Comparison of ENCODE assay signal across 8 mouse cellular contexts in the genomic region with DNA sequence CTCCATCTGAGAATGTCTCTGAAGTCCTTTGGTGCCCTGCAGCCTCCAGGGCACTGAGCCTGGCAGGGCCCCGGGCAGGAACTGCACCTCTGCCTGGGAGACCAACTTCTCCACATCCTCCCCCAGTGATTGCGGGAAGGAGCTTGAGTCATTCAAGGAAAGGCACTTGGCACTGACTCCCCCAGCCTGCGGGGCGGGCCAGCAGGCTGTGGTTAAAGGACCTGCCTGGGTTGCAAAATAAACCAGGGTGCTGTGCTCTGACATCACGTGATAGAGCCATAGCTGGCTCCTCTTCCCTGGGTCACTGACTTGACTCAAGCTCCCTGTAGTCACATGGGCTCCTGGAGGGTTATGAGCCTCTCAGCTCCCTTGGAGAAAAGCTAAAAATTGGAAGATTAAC.
DNase-seq lines count a peak whose midpoint lies in the region; ATAC-seq and TF ChIP-seq lines count a peak whose summit lies in the region.

No protein-coding gene starts in this region.

- no peak overlapping the region for H3K27ac ChIP-seq in gastrocnemius, adult 2 months
- H3K27ac ChIP-seq in intestine, postnatal 0 days (ENCODE audit: low read depth, low read length): no peak overlapping the region; the same call in 1 of the 2 replicates
- H3K27ac ChIP-seq in limb, embryonic 10.5 days: no peak overlapping the region

- peak; percentile 92 for ATAC-seq in Patski
- peak; percentile 28; the same call in 1 of the 2 replicates for ATAC-seq in intestine, postnatal 0 days

- POLR2A ChIA-PET in Patski (lab: Charles Lee): no interaction called here

- intact Hi-C loops in gastrocnemius, adult 2 months (cut with DNase I): no loop called here
- intact Hi-C loops in gastrocnemius, postnatal 36 days (cut with DNase I): no loop called here
- intact Hi-C loops in gastrocnemius, postnatal 14 days (cut with DNase I; ENCODE audit: low total_unique reads): no loop called here

- no peak overlapping the region for H3K4me2 ChIP-seq in intestine, postnatal 0 days (replicated peaks; ENCODE audit: low read depth)

- H3K9me3 ChIP-seq in intestine, postnatal 0 days (ENCODE audit: control insufficient read depth): no peaks in the 10 kb centered on the region
- H3K9me3 ChIP-seq in limb, embryonic 10.5 days (replicated peaks): no peaks in the 10 kb centered on the region

- H3K4me1 ChIP-seq in intestine, postnatal 0 days (replicated peaks; ENCODE audit: control insufficient read depth, insufficient read depth, low read length): peaks cover 9% of the 10 kb centered on the region; the same call in 1 of the 2 replicates
- H3K4me1 ChIP-seq in limb, embryonic 10.5 days: peaks cover 10% of the 10 kb centered on the region

- H3K9ac ChIP-seq in intestine, postnatal 0 days (ENCODE audit: low read depth, low read length): no peak overlapping the region

- no peak overlapping the region for H3K4me3 ChIP-seq in gastrocnemius, adult 2 months
- H3K4me3 ChIP-seq in intestine, postnatal 0 days (ENCODE audit: low read depth, low read length): no peak overlapping the region
- no peak overlapping the region for H3K4me3 ChIP-seq in limb, embryonic 10.5 days

- TF ChIP-seq CTCF in gastrocnemius, adult 2 months (IDR thresholded peaks at IDR 0.05): no peak
- TF ChIP-seq CTCF in Patski (IDR thresholded peaks at IDR 0.05): no peak
- TF ChIP-seq CTCF in intestine, postnatal 0 days (IDR thresholded peaks at IDR 0.05; ENCODE audit: low read depth): no peak

- 32% methylated on average over 5 of the region's 5 CpGs for WGBS in intestine, postnatal 0 days
- 79% methylated on average over 5 of the region's 5 CpGs for WGBS in limb, embryonic 10.5 days

- in situ Hi-C loops in Patski (cut with MboI; ENCODE audit: low pct_unique_long_range_greater_than_20kb): loop anchor here (10.0 kb wide), 2 partner anchors 139 to 151 kb away; partner anchors contain the start of gene Mafb

- CTCF ChIA-PET in Patski (lab: Charles Lee): interaction anchor here (1.2 to 1.5 kb wide), 3 partner anchors 11 to 142 kb away, joined by 3 to 5 read pairs (median 3); no protein-coding TSS in a partner anchor

- H3K36me3 ChIP-seq in intestine, postnatal 0 days (ENCODE audit: control insufficient read depth, insufficient read depth): no peaks in the 10 kb centered on the region
- no peaks in the 10 kb centered on the region for H3K36me3 ChIP-seq in limb, embryonic 10.5 days

- no peaks in the 10 kb centered on the region for H3K27me3 ChIP-seq in Patski
- no peaks in the 10 kb centered on the region for H3K27me3 ChIP-seq in intestine, postnatal 0 days (replicated peaks; ENCODE audit: control insufficient read depth, insufficient read depth, low read length)
- peaks cover 6% of the 10 kb centered on the region; the same call in 1 of the 2 replicates for H3K27me3 ChIP-seq in limb, embryonic 10.5 days (ENCODE audit: low read depth, poor library complexity, severe bottlenecking)

- DNase-seq in gastrocnemius, adult 2 months: peak; percentile 59
- no peak for DNase-seq in gastrocnemius, postnatal 36 days
- DNase-seq in Patski (ENCODE audit: low read depth, low spot score): peak; percentile 83
- peak; percentile 16 for DNase-seq in lung, postnatal 25 days (ENCODE audit: low spot score)
- no peak for DNase-seq in limb, embryonic 10.5 days (ENCODE audit: low spot score)
- DNase-seq in gastrocnemius, postnatal 14 days: no peak
- DNase-seq in embryo, embryonic 10 days (ENCODE audit: low spot score): no peak

Comparison
In these comparisons a context has a peak if more than half of its experiments do, and no peak if none do; other contexts are left out.
1. DNase-seq: peak in gastrocnemius, adult 2 months (single experiment), Patski (single experiment) and lung, postnatal 25 days (single experiment); none in gastrocnemius, postnatal 36 days (0 of 2), limb, embryonic 10.5 days (single experiment), gastrocnemius, postnatal 14 days (single experiment) and embryo, embryonic 10 days (single experiment).